Mouse (Mus musculus) gastrocnemius, postnatal 10 days (tissue): ENCODE measurements around the gene Fam71e1. TPM values are rescaled to one million over a fixed set of nuclear protein-coding genes. Genes with fewer than 3 reads are reported as not detected.

Experiments used
- DNase-seq: peaks from one replicate; pipeline ENCODE4 v3.0.0; 2021; ENCODE audit warnings: mixed read lengths
- microRNA-seq, 2 experiments: library from miRNA; unstranded; fragments of <30 nt; microRNA quantifications; one replicate each; pipeline ENCODE4 v1.2.0; 2021
- total RNA-seq, 2 experiments: library from RNA; stranded (reverse); gene quantifications; 2 replicates each; pipeline ENCODE4 v1.2.3; 2021

Gene Fam71e1
- total RNA-seq, 2 experiments from 2014 or later = 4.3 to 5.7 TPM

DNA sequence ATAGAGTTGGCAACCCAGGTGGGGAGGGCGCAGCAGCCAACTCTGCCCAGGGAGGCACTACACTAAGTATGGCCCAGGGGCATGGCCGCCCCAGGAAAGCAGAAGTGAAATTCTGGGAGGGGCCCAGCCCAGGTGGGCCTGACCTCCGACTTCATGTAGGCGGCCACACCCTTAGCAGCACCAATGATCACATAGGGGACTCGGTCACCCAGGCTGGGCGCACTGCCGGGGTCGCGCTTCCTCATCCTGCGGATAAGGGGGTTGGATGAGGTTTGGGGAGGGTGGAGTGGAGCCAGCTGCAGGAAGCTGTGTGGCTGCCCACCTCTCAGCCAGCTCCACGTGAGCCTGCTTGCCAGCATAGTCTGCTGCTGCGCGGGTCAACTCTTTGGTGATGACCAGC is 37.9 kb downstream of the Fam71e1 start:
- DNase-seq = no peak

DNA sequence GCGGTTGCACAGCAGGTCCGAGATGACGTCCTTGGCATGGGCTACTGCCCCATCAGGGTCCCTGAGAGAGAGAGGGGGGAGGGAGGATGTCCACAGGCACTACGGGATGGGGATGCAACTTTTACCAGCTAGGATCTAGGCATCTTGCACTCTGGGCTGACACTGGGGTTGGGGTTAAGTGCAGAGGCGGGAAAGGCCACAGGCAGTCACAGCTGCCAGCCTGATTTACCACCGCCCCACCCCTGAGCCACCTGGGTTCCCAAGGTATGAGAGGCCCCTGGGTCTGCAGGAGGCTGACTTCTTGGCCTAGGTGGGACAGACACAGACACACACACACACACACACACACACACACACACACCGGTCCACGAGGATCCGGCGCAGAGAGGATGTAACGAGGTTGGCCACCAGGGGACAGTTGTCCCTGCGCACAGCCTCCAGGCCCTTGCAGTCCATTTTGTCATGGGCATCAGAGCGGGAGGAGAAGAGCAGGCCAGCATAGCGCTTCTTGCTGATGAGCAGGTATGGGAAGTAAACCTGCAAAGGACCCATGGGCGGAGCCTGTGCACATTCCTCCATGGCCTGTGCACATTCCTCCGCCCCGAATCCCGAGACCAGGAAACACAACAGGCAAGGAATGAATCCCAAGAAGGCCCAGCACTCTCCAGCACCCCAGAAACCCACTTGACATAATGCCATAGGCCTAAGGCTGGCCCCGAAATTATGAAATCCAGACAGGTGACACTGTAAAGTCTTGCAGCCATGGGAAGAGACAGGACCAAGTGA is 38.5 kb downstream of the Fam71e1 start:
- no peak for DNase-seq

DNA sequence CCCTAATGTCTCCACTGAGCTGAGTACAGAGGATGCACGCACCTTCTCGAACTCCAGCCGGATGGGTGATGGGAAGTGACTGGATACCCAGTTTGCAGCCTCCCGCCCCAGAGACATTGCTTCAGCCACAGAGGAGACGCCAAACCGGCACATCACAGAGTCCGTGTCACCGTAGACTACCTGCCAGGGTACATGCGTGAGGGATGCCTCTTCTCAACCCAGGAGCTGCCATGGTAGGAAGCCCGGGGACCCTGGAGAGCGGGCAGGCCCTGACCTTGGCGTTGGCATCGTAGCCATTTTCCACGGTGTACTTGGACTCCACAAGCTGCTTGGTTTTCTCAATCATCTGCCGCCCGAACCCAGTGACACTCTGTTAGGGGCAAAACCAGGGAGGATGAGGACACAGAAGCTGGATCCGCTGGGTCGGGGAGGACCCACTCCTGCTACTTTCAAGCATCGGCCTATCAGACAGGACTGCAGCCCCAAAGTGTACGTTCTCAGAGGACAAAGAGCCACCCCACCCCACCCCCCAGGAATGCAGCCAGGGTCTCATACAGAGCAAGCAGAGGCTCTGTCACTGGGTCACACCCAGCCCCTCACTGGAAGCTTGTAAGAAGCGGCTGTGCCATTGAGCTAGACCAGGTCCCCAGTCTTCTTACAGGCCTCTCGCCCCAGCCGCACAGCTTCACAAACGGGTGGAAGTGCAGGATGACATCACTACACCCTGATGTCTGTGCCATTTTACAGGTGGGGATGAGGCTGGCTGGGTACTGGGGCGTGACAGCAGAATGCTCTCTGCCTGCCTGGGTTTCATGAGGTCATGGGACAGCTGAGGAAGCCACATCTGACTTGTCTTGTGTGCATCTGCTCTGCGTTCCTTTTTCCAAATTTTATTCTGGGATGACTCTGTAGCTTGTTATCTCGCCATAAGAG is 39.5 kb downstream of the Fam71e1 start:
- no peak for DNase-seq

DNA sequence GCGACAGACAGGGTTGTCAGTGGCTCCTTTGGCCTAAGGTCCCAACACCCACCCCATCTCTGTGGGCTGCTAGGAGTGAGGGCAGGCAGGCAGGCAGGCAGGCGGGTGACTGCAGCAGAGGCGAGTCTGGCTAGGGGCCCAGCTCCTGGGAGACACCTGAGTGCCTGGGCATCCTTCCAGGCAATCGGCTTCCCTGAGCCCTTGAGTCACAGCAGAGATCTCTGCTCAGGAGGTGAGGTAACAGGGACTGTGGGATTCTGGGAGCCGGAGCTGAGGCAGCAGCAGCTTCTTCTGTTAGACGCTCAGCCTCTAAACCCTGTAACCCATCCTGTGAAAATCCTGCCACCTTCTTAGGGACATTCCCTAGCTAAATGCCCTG is 40.2 kb downstream of the Fam71e1 start:
- DNase-seq = no peak

DNA sequence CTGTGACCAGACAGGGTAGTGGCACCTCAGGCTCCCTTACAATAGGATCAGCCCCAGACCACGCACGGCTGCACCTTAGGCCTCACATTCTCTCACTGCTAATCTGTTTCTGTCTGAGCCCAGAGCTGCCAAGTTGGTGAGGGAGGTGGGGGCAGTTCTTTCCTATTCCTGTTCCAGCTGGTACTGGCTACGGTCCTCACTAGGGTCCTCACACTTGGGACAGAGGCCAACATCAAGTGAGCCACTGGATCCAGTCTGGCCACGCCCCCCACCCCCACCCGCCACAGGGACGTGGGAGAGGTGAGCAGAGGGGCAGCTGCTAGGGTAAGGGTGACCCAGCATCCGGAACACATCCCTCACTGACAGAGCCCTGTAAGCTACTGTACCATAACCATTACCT is 40.6 kb downstream of the Fam71e1 start:
- no peak for DNase-seq

DNA sequence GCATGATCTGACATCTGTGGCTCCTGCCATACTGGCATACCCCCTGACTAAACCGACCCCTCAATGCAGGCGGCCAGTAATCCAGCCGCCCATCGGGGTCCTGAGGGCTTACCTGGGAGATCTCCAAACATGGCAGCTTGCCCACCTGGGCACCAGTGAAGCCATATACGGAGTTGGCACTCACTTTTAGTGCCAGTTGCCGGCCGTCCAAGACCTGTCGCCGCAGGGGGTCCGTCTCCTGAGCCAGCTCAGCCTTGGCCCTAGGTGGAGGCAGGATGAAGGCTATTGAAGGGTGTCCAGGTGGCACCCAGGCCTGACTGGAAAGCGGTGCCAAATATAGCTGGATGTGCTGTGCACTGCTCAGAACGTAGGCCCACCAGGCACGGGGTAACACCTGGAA is 41.1 kb downstream of the Fam71e1 start:
- DNase-seq = no peak

DNA sequence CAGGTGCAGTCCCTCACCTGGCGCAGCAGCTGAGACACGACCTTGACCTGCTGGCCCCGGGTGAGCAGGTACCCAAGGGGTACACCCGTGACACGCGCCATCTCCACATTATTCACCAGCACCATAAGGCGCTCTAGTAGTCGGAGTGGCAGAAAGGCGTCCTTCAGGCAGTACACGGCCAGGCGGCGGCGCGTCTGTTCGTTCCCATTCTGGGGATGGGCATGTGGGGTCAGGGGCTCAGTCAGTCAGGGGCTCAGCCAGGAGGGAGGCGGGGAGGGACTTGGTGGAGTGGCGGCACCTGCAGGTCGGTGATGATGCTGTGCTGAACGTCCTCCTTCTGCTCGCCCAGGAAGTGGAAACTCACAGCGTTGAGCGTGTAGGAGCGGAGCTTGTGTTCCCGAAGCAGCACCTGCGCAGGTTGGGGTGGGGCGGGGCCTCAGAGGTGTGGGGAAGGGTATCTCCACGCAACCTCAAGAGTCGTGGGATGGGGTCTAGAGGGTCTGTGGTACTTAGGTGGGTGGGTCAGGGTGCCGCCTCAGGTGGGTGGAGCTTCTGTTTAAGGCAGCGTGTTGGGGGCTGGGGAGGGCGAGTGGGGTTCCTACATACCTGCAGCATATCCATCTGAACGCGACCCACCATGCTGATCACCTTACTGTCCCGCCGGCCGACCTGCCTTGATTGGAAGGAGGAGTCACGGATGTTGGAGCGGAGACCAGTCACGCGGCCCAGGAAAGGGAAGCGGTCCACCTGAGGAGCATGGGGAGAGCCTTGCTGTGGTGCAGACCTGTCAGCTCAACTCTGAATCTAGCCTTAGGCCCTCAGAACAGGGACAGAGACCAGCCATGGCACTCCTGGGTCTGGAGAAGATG is 42.6 kb downstream of the Fam71e1 start:
- no peak for DNase-seq

DNA sequence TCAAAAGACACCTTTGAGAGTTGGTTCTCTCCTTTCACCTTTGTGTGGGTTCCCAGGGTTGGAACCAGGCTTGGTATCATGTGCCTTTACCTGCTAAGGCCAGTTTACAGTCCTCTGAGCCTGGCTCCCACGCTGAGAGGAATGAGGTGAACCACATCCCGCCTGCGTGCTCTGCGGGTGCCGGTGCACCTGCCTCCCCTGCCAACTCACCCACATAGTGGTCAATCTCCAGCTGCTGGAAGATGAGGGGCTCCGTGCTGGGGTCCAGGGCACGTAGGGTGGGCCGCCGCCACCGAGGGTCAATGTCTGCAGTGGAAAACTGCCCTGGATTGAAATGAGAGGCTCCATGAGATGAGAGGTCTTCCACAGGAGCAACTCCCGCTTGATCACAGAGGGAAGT is 46.2 kb downstream of the Fam71e1 start:
- DNase-seq = no peak

DNA sequence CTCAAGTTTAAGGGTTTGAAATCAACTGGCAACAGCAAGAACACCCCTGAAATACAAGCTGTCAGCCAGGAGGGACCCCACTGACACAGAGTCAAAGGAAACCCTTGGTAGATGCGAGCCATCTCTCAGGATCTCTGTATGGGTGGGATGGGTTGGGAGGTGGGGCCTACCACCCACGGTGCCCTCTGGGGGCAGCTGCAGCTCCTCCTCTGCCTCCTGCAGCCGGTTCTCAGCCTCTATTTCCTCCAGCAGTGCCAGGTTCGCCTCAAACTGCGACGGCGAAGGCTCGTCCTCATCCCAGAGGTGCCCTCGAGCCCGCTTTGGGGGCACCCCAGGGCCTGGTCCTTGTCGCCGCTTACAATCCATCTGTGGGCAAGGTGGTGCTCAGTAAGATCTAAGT is 46.7 kb downstream of the Fam71e1 start:
- DNase-seq = no peak

DNA sequence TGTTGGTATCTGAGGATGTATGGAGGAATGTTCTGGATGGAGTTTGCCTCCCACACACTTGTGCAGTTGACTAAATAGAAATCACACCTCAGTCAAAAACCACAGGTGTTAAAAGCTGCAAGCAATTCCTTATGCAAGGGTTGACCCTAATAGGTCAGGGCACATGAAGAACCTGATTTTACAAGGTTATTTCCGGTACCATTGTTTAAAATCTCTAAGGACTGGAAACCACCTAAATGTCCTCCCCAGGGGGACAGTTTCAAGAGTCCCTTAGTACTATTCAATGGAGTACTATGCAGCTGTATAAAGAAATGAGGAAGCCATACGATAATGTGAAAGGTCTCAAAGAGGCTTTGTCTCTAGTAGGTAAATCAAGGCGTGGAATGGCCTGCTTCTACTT is 49.9 kb downstream of the Fam71e1 start:
- no peak for DNase-seq

DNA sequence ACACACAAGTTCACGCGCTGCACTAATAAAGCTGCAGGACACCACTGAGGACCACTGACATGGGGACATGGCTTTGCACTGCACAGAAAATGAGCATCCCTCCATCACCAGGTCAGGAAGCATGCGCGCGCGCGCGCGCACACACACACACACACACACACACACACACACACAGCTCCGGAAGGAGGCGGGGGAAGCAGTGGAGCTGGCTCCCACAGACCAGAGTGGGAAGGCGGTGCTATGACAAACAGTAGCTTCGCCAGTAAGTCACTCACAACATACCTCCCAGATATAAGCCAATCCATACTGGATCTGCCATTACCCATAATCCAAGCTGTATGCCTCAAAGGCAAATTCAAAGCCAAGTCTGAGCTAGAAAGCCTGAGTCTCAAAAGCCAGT is 50.7 kb downstream of the Fam71e1 start:
- DNase-seq = no peak

DNA sequence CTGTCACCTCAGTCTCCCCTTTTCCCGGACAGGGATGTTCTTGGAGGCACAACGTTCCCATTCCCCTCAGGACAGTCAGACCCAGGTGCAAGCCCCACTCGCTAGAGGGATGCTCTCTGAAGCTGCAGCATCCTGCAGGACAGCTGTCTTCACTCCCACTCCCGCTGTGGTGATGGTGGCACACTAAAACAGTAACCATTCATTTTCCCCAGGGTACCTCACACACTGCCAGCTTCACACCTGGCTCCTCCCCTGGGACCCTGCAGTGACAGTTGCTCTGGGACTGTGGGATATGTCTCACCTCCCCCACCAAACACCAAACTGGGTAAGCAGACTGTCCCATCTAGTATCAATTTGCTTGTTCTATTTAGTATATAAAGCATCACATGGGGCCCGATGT is 51.3 kb downstream of the Fam71e1 start:
- DNase-seq = no peak

DNA sequence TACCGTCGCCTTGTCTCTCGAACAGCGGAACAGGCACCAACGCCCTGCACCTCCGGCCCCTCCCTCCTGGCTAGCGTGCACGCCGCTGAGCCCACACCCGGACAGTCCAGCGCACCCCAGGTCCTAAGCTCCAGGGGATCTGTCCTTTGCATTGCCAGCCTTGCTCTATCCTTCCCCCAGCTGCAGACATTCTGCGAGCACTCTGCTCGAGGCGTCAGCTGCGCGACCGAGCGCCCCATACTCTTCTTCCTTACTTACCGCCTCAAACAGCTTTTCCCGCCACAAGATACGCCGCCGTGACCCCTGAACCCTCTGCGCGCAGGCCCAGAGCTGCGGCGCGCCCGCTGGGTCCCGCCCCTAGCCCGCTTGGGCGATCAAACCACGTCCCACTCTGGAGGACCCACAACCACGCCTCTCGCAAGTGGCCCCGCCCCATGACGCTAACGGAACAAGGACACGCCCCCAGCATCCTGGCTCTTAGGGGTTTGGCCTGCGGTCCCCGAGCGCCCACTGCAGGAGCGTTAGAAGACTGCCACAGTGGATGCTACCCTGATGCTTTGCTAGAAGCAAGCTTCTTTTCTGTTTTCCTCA is 52.2 kb downstream of the Fam71e1 start, which contains the start of gene Pold1:
TSS of gene Pold1 (minus strand) at position 353 of the 591 bp plus-strand sequence.
- DNase-seq = peak; percentile 99

DNA sequence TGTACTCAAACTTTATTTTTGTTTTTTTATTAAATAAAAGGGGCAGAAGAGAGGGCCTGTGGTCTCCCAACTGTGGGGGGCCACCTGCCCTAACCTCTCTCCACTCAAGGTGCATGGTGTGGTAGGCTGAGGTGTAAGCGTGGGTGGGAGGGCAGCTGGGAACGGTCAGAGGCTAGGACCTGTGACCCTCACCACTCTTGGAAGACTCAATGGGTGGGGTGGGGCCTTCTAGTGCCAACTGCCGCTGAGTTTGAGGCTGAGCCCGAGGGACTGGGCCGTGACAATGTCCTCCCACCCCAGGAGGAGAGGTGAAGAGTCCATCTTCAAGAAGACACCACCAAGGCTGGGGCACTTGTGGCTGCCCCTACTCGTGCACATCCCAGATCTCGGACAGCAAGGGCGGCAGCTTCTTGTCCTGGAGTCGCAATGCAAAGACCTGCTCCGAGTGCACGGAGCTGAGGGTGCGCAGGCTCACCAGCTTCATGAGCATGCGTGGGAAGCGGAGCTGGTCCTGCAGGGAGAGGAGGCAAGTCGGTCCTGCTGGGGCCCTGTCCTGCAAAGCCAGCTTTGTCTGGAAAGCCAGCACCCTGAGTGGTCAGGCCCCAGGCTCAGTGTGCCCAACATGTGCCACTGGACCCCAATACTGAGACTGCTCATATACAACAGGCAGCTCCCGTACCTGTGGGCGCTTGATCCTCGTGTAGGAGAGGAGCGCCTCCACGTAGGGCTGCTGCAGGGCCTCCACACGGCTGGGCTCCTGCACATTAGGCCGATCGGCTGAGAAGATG is 53.4 kb downstream of the Fam71e1 start:
- DNase-seq = no peak

DNA sequence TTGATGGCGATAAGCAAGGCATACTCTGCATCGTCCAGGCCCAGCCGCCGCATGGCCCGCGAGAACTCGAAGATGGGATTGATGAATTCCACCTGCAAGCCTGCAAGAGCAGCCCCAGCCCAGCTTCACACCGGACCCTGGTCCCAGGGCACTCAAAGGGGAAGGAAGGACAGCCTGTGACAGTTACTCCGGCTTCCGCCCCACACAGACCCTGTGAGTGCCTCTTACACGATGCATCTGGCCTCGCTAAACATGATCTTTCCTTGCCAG is 54.0 kb downstream of the Fam71e1 start:
- no peak for DNase-seq

Small RNA genes lying within 50 kb of the gene (microRNA-seq; reads per million reads assigned to microRNA genes)
- gene Mir7052 (0.64 to 1.0 reads per million in 2 experiments), gene Mir7053 (0 to 0.25 reads per million in 2 experiments)

Other genes with a start within 250 kb of the Fam71e1 start
- gene 1700028J19Rik, start 249.9 kb upstream of the Fam71e1 start, total RNA-seq = under 1 TPM; 0.23 to 0.61 TPM
- 10 to 100 TPM; 23.7 to 35.0 TPM for gene 2410002F23Rik, start 249.9 kb upstream of the Fam71e1 start, total RNA-seq
- gene Acp4, start 239.2 kb upstream of the Fam71e1 start, total RNA-seq = not detected
- gene Gm15517, start 235.1 kb upstream of the Fam71e1 start, total RNA-seq = not detected
- 1 to 10 TPM; 5.0 to 6.8 TPM for gene Clec11a, start 189.7 kb upstream of the Fam71e1 start, total RNA-seq
- gene Shank1, start 186.3 kb upstream of the Fam71e1 start, total RNA-seq = 1 to 10 TPM; 2.0 to 2.7 TPM
- gene Syt3, start 112.5 kb upstream of the Fam71e1 start, total RNA-seq = under 1 TPM; 0.38 to 0.41 TPM
- gene 1700008O03Rik, start 110.8 kb upstream of the Fam71e1 start, total RNA-seq = not detected
- gene Lrrc4b, start 67.6 kb upstream of the Fam71e1 start, total RNA-seq = 1 to 10 TPM; 1.9 to 2.5 TPM
- not detected for gene Aspdh, start 31.2 kb upstream of the Fam71e1 start, total RNA-seq
- 10 to 100 TPM; 61.5 to 68.3 TPM for gene Josd2, start 28.6 kb upstream of the Fam71e1 start, total RNA-seq
- gene Emc10, start 52 bp upstream of the Fam71e1 start, total RNA-seq = 10 to 100 TPM; 50.8 to 52.6 TPM
- gene Mybpc2, start 28.1 kb downstream of the Fam71e1 start, total RNA-seq = 1,000 to 10,000 TPM; 2,219 to 2,666 TPM
- 1 to 10 TPM in 1 of 2 experiments, not detected in 1; 1.2 TPM for gene Spib, start 35.5 kb downstream of the Fam71e1 start, total RNA-seq
- gene Pold1, start 52.3 kb downstream of the Fam71e1 start, total RNA-seq = 10 to 100 TPM in 1 of 2 experiments, 1 to 10 TPM in 1; 8.1 to 14.7 TPM
- 10 to 100 TPM; 27.4 to 35.4 TPM for gene Nr1h2, start 57.4 kb downstream of the Fam71e1 start, total RNA-seq
- under 1 TPM in 1 of 2 experiments, not detected in 1; 0.99 TPM for gene Napsa, start 75.8 kb downstream of the Fam71e1 start, total RNA-seq
- gene Kcnc3, start 94.1 kb downstream of the Fam71e1 start, total RNA-seq = 1 to 10 TPM; 1.4 to 1.6 TPM
- gene Myh14, start 174.3 kb downstream of the Fam71e1 start, total RNA-seq = 10 to 100 TPM; 21.4 to 23.3 TPM
- gene Izumo2, start 212.2 kb downstream of the Fam71e1 start, total RNA-seq = not detected